Comparison of ENCODE assay signal across 14 mouse cellular contexts in the genomic region with DNA sequence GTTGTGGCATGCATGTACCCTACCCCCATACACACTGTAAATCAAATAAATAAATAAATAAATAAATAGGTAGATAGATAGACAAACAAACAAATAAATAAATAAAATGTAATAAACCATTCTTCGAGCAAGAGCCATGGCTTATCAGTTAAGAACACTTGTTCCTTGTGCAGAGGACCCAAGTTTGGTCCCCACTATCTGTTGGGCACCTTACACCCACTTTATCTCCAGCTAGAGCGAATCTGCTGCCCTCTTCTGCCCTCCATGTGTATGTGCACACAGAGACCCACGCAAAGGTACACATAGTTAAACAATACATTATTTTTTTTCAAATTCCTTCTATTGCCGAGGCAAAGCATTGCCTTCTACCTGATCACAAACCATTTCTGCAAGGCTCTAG.
A peak's percentile ranks its signal among the peaks of the same experiment; 100 is the strongest.
DNase-seq lines count a peak whose midpoint lies in the region; ATAC-seq lines count a peak whose summit lies in the region.
"Had no signal": no experiment of that assay in that cellular context is flagged by ENCODE, and none has a peak within 500 bp of the region (broad histone marks: within the 10 kb centered on the region; RNA-seq: fewer than 3 reads in every experiment).

No protein-coding gene starts in this region.

- 72% methylated on average over 4 of the region's 4 CpGs for WGBS in heart, embryonic 13.5 days
- WGBS in midbrain, embryonic 15.5 days = 88% methylated on average over 4 of the region's 4 CpGs
- 86% methylated on average over 4 of the region's 4 CpGs for WGBS in midbrain, embryonic 13.5 days

- H3K4me3 ChIP-seq in heart, embryonic 13.5 days = no peak overlapping the region
- no peak overlapping the region for H3K4me3 ChIP-seq in midbrain, embryonic 15.5 days
- H3K4me3 ChIP-seq in midbrain, embryonic 13.5 days (replicated peaks) = no peak overlapping the region
- H3K4me3 ChIP-seq: embryonic facial prominence, embryonic 13.5 days; neural tube, embryonic 12.5 days had no signal

- DNase-seq in heart, adult 18-20 months = no peak
- DNase-seq in liver = peak; percentile 65
- DNase-seq in spleen, postnatal 10 days (ENCODE audit: low spot score in 2 of 2) = no peak
- no peak for DNase-seq in testis, postnatal 10 days (ENCODE audit: low spot score)
- no peak for DNase-seq in adrenal gland, postnatal 10 days
- DNase-seq: adrenal gland, postnatal 14 days; kidney, adult 8-10 months; right cerebral cortex, adult 18-20 months had no signal

- H3K27me3 ChIP-seq in heart, embryonic 13.5 days (replicated peaks) = no peaks in the 10 kb centered on the region
- no peaks in the 10 kb centered on the region for H3K27me3 ChIP-seq in midbrain, embryonic 15.5 days (replicated peaks)
- no peaks in the 10 kb centered on the region for H3K27me3 ChIP-seq in midbrain, embryonic 13.5 days
- H3K27me3 ChIP-seq: neural tube, embryonic 12.5 days had no signal

- peaks cover 21% of the 10 kb centered on the region for H3K4me1 ChIP-seq in heart, embryonic 13.5 days
- peaks cover 10% of the 10 kb centered on the region for H3K4me1 ChIP-seq in midbrain, embryonic 15.5 days
- H3K4me1 ChIP-seq in midbrain, embryonic 13.5 days (replicated peaks) = peaks cover 16% of the 10 kb centered on the region

- H3K9ac ChIP-seq in heart, embryonic 13.5 days = no peak overlapping the region
- H3K9ac ChIP-seq in midbrain, embryonic 15.5 days = no peak overlapping the region
- no peak overlapping the region for H3K9ac ChIP-seq in midbrain, embryonic 13.5 days (replicated peaks)
- H3K9ac ChIP-seq: embryonic facial prominence, embryonic 13.5 days; neural tube, embryonic 12.5 days had no signal

- H3K27ac ChIP-seq in heart, embryonic 13.5 days (replicated peaks) = peak overlapping the region; percentile 71; the same call in 1 of the 2 replicates
- H3K27ac ChIP-seq in midbrain, embryonic 15.5 days = 0 out of 2 replicates have a peak overlapping the region, but pooled peaks have one; percentile 72
- no peak overlapping the region for H3K27ac ChIP-seq in midbrain, embryonic 13.5 days
- H3K27ac ChIP-seq: embryonic facial prominence, embryonic 13.5 days; macrophage; neural tube, embryonic 12.5 days had no signal

- no peaks in the 10 kb centered on the region for H3K9me3 ChIP-seq in heart, embryonic 13.5 days
- H3K9me3 ChIP-seq in midbrain, embryonic 15.5 days = no peaks in the 10 kb centered on the region
- no peaks in the 10 kb centered on the region for H3K9me3 ChIP-seq in midbrain, embryonic 13.5 days
- H3K9me3 ChIP-seq: embryonic facial prominence, embryonic 13.5 days; neural tube, embryonic 12.5 days had no signal

- H3K36me3 ChIP-seq in heart, embryonic 13.5 days = no peaks in the 10 kb centered on the region
- no peaks in the 10 kb centered on the region for H3K36me3 ChIP-seq in midbrain, embryonic 15.5 days (replicated peaks)
- no peaks in the 10 kb centered on the region for H3K36me3 ChIP-seq in midbrain, embryonic 13.5 days
- H3K36me3 ChIP-seq: embryonic facial prominence, embryonic 13.5 days; neural tube, embryonic 12.5 days had no signal

- no peak for ATAC-seq in heart, embryonic 13.5 days (ENCODE audit: extremely low read depth, insufficient number of reproducible peaks, low FRiP score, low TSS enrichment)
- no peak for ATAC-seq in midbrain, embryonic 15.5 days (replicated peaks)
- ATAC-seq in midbrain, embryonic 13.5 days = no peak

- no peak overlapping the region for H3K4me2 ChIP-seq in heart, embryonic 13.5 days
- H3K4me2 ChIP-seq in midbrain, embryonic 15.5 days = no peak overlapping the region
- no peak overlapping the region for H3K4me2 ChIP-seq in midbrain, embryonic 13.5 days (replicated peaks)
- H3K4me2 ChIP-seq: embryonic facial prominence, embryonic 13.5 days; neural tube, embryonic 12.5 days had no signal
